In genomic region chr10:52384823-52385610, GRCm38 (mm10) we compare ENCODE assay signal across 10 mouse cellular contexts. TPM values are rescaled to one million over a fixed set of nuclear protein-coding genes. Genes with fewer than 3 reads are reported as not detected.
DNase-seq lines count a peak whose midpoint lies in the region; ATAC-seq lines count a peak whose summit lies in the region.
"Had no signal": no experiment of that assay in that cellular context is flagged by ENCODE, and none has a peak within 500 bp of the region (broad histone marks: within the 10 kb centered on the region; RNA-seq: fewer than 3 reads in every experiment).

No protein-coding gene starts in this region.

- no peak for ATAC-seq in heart, embryonic 11.5 days (replicated peaks; ENCODE audit: insufficient number of reproducible peaks, low FRiP score, low TSS enrichment)

- H3K4me2 ChIP-seq in heart, embryonic 11.5 days = no peak overlapping the region

- H3K9me3 ChIP-seq in heart, embryonic 11.5 days (replicated peaks; ENCODE audit: control insufficient read depth, low read length) = no peaks in the 10 kb centered on the region

- peak; percentile 98 for DNase-seq in heart, adult 11 months
- peak; percentile 22 for DNase-seq in urinary bladder, postnatal 25 days (ENCODE audit: low spot score)
- DNase-seq in urinary bladder, adult 2 months (ENCODE audit: low spot score) = no peak
- peak; percentile 75 to 76 for DNase-seq in cerebellum, postnatal 14 days
- DNase-seq in heart, postnatal 25 days (ENCODE audit: low spot score) = peak; percentile 13
- DNase-seq in left cerebral cortex, postnatal 4 days = peak; percentile 52
- DNase-seq in right cerebral cortex, postnatal 4 days = peak; percentile 40

- no peaks in the 10 kb centered on the region for H3K27me3 ChIP-seq in heart, embryonic 11.5 days (ENCODE audit: control insufficient read depth, insufficient read depth, low read length)

- no peak overlapping the region for H3K9ac ChIP-seq in heart, embryonic 11.5 days (ENCODE audit: low read depth, low read length)

- 47% methylated on average over 8 of the region's 8 CpGs for WGBS in heart, embryonic 11.5 days (ENCODE audit: insufficient replicate concordance)

- H3K27ac ChIP-seq in heart, embryonic 11.5 days (ENCODE audit: low read depth, low read length) = no peak overlapping the region

- no peak overlapping the region for H3K4me3 ChIP-seq in heart, embryonic 11.5 days (ENCODE audit: low read depth, low read length)

- intact Hi-C loops in heart, postnatal 25 days (cut with DNase I) = loop anchor here (1.0 to 5.0 kb wide), 6 partner anchors 48 to 593 kb away; partner anchors contain the start of gene Dcbld1
- intact Hi-C loops in left cerebral cortex, postnatal 4 days (cut with DNase I) = loop anchor here (5.0 to 10.0 kb wide), 3 partner anchors 168 to 593 kb away; no protein-coding TSS in a partner anchor

- H3K4me1 ChIP-seq in heart, embryonic 11.5 days (ENCODE audit: control insufficient read depth, insufficient read depth, low read length) = peaks cover 5% of the 10 kb centered on the region; the same call in 1 of the 2 replicates

- no peaks in the 10 kb centered on the region for H3K36me3 ChIP-seq in heart, embryonic 11.5 days (ENCODE audit: control insufficient read depth, insufficient read depth, low read length)

RNA-seq across cellular contexts. Expression of gene Gopc, which starts 3.1 kb away (rescaled TPM):
- polyA plus RNA-seq in heart, embryonic 11.5 days (2014; fragmentation: Nextera tagmentation; extraction: Ambion mirVana) = 15.0 and 15.9 TPM in 2 replicates
- 14.2 and 18.7 TPM in 2 replicates for polyA plus RNA-seq in urinary bladder, adult 2 months (2012; rRNA removed)
- total RNA-seq in heart, postnatal 25 days (2021) = 10 to 100 TPM; 12.5 to 15.0 TPM
- total RNA-seq in left cerebral cortex, postnatal 4 days (2021) = 10 to 100 TPM; 46.3 to 49.7 TPM

RNA-seq across cellular contexts. Expression of gene Nepn, which starts 3.8 kb away (rescaled TPM):
- polyA plus RNA-seq in heart, embryonic 11.5 days (2014; fragmentation: Nextera tagmentation; extraction: Ambion mirVana) = 0.16 TPM in 1 of 2 replicates, not detected in the other
- polyA plus RNA-seq in urinary bladder, adult 2 months (2012; rRNA removed) = 0.11 and 0.13 TPM in 2 replicates
- total RNA-seq in heart, postnatal 25 days (2021) = under 1 TPM; 0.21 to 0.31 TPM
- total RNA-seq in left cerebral cortex, postnatal 4 days (2021) = not detected
- total RNA-seq: layer of hippocampus, adult 8-10 months had no signal

RNA-seq across cellular contexts. Expression of gene Gm26741, which starts 26.4 kb away (rescaled TPM):
- not detected in 2 replicates for polyA plus RNA-seq in heart, embryonic 11.5 days (2014; fragmentation: Nextera tagmentation; extraction: Ambion mirVana)
- polyA plus RNA-seq in urinary bladder, adult 2 months (2012; rRNA removed) = not detected in 2 replicates
- not detected for total RNA-seq in heart, postnatal 25 days (2021)
- total RNA-seq in left cerebral cortex, postnatal 4 days (2021) = not detected
- total RNA-seq: layer of hippocampus, adult 8-10 months had no signal
- polyA plus RNA-seq: stomach, embryonic 14.5 days had no signal

RNA-seq across cellular contexts. Expression of gene Nus1, which starts 32.3 kb away (rescaled TPM):
- polyA plus RNA-seq in heart, embryonic 11.5 days (2014; fragmentation: Nextera tagmentation; extraction: Ambion mirVana) = 9.9 and 11.2 TPM in 2 replicates
- 19.6 and 22.7 TPM in 2 replicates for polyA plus RNA-seq in urinary bladder, adult 2 months (2012; rRNA removed)
- total RNA-seq in heart, postnatal 25 days (2021) = 10 to 100 TPM; 28.5 to 28.8 TPM
- 10 to 100 TPM; 60.4 to 61.3 TPM for total RNA-seq in left cerebral cortex, postnatal 4 days (2021)
